Mouse (Mus musculus) adrenal gland, adult (tissue): ENCODE results near the gene Fancc.

Experiments used
- DNase-seq, 2 experiments: peaks; one replicate each; pipeline ENCODE4 v3.0.0; 2022 to 2023; ENCODE audit warnings: low spot score in 1 of 2; ENCODE audit not compliant: inconsistent age in 2 of 2

Fancc gene

DNA sequence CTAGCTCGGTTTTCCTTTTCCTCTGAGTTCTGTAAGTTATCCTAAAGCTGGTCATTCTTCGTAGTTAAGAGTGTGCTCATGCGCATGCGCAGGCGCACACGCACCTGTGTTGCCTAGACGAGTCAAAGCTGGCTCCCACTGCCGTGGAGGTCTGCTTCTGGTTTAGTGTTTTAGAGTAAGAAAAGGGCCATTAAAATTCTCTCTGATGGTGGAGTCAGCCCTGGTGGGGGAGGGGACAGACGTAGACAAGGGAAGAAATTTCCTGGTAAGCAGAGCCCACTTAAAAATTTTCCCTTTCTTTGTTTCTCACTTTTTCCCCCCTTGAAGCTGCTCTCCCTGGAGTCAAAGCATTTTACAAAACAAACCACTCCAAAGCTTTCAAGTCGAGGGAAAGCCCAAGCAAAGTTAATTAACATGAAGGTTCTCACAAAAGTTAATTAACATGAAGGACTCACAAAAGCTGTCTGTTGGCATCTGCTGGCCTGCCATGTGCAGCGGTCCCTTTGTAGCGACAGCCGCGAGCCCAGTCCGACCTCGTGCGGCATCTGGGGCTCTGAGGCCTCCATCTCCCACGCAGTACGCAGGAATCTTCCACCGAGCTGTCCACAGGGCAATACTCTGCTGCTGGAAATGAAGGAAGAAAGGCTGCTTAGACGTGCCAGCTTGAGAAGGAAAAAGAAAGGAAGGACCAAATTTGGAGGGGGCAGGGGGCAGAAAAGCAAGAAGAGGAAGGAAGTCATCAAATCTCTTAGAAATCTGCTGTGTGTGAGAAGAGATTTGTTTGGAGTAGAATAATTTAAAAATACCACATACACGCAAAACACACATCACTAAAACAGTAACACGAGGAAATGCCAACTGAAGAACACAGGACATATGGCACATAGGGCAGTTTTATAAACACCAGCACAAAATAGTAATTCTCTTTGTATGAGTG is at the start of gene Fancc:
Gene Fancc (minus strand): TSS at position 633 of the 937 bp plus-strand sequence.
- no peak for DNase-seq

DNA sequence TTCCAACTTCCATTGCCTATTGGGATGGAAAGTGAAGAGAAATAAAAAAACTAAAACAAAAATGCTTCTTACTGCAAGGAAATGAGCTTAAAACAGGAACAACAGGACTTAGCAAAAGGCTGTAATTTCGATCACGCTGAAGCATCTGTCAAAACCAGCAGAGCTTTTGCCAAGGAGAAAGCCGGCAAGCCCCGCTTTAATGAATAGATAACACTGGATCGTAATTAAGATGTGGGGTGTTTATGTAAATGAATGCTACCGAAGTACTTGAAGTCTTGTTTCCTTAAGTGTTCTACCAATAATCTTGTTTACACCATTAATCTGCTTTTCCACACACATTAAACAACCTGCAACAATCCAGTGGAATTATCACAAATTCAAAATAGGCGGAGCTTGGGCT is 48.2 kb upstream of the Fancc start:
- DNase-seq, result no peak

- no peak for DNase-seq
Observed at GRCm38 (mm10) chr13:63544967-63545253, 47.8 kb upstream of the Fancc start.

DNA sequence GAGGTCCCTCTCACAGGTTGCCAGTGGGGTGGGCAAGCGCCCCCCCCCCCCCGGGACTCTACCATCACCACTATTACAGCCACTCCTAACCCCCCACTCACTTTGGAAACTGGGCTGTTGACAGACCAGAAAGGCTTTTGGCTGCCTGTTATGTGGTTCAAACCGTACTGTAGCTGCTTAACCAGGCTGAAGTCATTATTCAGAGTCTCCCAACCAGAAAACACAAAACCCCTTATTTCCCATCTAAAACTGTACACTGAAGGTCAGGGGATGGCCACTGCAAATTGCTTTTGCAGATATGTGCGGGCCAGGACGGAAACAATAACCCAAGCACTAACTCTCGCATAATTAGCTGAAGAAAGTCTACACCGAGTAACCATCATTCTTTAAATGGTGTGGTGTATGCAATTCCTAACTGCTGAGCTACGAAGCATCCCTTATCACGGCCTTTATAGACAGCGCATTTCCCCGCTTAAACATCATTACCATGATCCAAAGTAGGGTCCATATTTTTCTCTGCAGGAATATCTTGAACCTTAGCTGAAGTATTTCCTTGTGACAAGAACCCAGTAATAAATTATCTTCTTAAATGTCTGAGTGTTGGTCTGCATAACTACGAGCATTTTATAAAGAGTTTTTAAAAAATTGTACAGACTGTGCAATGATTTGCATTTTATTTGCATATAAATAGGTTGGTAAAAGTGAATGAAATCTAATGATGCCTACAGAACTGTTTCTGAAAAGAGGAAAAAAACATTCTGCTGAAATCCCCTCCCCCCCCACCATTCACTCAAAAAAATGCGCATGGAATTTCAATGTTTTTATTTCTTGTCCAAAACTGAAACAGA is 47.3 kb upstream of the Fancc start:
- no peak for DNase-seq

DNA sequence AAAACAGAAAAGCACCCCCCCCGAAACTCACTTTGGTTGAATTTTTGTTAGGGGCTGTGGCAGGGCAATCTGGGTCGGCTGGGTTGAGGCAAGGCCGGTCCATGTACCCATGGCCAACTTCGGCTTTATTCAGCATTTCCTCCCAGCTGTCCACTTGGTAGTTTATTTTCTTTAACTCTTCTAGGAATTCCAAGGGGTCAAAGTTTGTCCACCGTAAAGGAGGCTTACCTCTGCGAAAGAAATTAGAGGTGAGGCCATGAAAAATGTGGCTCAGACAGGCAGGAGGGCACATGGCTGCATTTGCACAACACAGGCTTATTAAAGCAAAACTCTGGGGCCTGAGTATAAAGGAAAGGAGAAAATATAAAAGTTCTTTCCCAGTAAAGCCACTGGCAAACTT is 46.4 kb upstream of the Fancc start:
- no peak for DNase-seq

DNA sequence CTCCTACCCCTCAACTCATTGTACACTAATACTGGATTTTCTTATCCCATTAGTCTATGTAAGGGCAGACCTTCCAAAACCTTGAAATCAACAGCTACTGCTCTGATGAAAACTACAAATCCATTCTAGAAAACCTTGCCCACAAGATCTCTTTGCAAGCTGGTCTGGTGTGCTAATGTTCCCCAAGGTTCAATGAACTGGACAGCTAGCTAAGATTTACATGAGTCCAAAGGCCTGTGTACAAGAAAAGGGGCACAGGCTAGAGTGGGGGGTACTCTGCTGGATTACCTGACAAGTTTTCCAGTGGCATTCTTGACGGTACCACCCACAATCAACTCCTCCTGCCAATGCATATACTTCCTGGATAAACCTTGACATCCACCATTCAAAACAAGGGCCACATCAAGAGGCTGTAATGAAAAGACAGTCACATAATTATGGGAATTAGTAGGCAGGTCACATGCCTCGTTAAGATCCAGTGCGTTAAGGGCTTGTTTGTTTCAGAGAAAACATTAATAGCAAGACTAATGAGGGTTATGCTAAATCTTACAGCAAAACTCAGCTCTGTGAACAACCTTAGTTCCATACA is 45.8 kb upstream of the Fancc start:
- DNase-seq, result no peak

GRCm38 (mm10) chr13:63541510-63541909 is 44.4 kb upstream of the Fancc start:
- DNase-seq, result no peak

DNA sequence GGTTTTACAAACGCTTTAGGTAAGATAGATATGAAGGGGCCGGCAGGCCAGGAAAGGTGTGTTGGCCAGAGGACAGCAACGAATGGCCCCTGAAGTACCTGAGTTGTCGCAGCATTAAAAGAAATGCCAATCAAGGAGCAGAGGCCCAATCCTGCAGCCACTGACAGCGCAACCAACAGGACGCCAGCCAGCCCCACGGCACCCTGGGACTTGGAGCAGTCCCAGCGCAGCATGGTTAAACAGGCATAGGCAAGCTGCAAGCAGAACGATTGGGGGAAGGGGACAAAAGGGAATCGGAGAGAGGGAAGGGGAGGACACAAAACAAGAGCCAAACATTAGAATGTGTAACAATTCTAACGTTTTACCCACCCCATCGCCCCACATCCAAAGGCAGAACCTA is 43.5 kb upstream of the Fancc start:
- DNase-seq, result no peak

GRCm38 (mm10) chr13:63534981-63535380 is 37.9 kb upstream of the Fancc start:
- DNase-seq, result peak in 1 of 2 experiments; percentile 42

- no peak for DNase-seq
Observed at GRCm38 (mm10) chr13:63530857-63531256, 33.8 kb upstream of the Fancc start.

- no peak for DNase-seq
Observed at GRCm38 (mm10) chr13:63530371-63530764, 33.3 kb upstream of the Fancc start.

- no peak for DNase-seq
Observed at GRCm38 (mm10) chr13:63529602-63530370, 32.7 kb upstream of the Fancc start.

DNA sequence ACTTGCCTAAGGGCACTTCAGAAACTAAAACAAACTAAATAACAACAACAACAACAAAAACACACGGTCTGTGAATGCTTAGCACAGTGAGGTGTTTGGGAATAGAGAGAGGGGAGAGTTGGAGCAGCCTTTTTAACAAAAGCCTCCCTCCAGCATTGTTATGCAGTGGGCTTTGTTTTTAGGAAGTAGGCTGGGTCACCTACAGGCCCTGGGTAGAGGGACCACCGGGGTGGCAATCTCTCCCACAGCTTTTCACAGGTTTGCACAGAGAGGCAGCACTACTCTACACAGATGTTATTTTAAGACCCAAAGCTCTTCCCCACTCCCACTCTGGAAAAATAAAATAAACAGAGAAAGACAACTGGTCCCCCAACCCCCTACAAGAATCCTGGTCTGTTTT is 31.8 kb upstream of the Fancc start:
- DNase-seq, result no peak

DNA sequence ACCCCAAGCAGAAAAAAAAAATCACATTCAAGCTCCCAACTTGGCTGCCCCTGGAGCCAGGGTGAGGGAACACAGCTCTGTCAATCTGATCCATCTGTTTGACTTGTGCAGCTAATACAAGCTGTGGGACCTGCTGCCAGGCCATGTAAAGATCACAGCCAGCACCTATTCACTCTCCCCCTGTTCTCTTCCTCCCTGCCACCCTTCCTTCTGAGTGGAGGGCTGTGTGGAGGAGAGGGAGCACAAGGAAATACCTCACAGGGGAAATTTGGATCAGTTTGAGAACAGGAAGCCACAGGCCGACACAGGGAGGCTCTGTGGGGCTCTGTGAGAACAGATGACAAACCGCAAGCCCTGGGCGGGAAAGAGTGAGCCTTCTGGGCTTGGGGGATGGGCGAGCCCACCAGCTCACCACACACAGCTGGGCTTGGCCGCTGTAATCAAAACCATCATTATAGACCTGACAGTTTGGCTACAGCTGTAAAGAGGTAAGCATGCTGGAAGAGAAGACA is 31.1 kb upstream of the Fancc start:
- DNase-seq, result no peak

DNA sequence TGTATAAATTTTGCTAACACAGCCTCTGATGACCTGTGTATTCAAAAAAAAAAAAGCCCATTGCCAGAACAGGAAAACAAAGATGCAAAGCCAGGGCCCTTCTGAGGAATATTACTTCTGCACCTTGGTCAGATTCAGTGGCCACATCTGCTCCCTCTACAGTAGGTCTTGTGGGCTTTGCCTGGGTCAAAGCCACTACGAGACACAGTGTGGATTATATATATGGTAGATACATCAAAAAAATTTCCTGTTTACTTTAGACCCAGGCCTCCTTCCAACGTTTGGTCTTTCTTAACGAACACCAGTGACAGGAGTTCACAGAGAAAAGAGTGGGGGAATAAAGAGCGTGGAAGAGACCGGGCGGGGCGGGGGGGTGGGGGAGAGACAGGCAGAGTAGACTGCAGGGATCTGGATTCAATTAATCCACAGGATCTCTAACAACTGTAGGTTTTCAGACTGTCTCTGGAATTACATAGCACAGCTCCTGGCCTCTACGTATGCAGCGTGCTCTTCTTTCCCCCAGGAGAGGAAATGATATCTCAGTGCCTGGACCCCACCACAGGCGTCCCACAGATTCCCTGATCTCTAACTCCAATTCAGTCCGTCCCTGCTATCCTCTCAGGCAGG is 28.6 kb upstream of the Fancc start:
- no peak for DNase-seq

GRCm38 (mm10) chr13:63524608-63525570 is 27.8 kb upstream of the Fancc start:
- no peak for DNase-seq

- DNase-seq, result peak in 1 of 2 experiments; percentile 76
Observed at GRCm38 (mm10) chr13:63524061-63524460, 27.0 kb upstream of the Fancc start.

DNA sequence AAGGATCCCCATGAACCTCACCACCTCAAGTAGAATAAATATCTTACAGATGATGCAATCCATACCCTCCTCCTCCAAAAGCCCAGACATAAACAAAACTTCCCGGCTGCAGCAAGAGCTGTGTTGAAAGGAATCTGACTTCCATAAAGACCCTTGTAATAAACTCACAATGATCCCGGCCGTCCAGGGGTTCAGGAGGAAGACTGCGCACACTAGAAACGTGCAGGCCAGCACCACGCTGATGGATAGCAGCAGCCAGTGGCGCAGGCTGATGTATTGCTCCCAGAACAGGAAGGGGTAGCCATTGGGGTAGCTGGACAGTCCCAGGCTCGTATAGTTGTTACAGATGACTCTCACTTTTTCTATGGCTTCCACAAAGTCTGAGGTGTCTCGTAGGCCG is 25.8 kb upstream of the Fancc start:
- DNase-seq, result no peak

DNA sequence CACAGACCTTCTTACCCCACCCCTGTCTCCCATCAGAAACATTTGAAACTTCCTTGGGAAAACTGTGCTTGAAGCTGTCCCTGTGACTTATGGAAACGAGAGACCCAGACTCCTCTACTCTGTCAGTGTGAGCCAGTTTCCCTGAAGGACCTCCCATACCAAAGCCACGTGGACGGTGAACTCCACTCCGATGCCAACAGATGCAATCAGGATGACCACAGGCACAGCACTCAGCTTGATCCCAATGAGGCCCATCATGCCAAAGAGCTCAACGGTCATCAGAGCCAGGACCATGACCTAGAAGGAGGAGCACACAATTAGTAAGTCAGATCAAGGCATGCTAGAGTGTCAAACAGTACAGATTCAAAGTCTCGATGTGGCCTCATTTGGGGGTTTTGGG is 23.0 kb upstream of the Fancc start:
- DNase-seq, result no peak
